Mouse (Mus musculus) lung, postnatal 0 days (tissue): ENCODE measurements around the gene Maats1.

Experiments
- CTCF ChIP-seq: IDR thresholded peaks from 2 replicates; pipeline ENCODE4 v1.5.1; 2016; ENCODE audit warnings: antibody characterized with exemption, mild to moderate bottlenecking
- EP300 ChIP-seq: IDR thresholded peaks from 2 replicates; pipeline ENCODE4 v1.6.1; 2016; ENCODE audit warnings: antibody characterized with exemption, mild to moderate bottlenecking, control low read depth

DNA sequence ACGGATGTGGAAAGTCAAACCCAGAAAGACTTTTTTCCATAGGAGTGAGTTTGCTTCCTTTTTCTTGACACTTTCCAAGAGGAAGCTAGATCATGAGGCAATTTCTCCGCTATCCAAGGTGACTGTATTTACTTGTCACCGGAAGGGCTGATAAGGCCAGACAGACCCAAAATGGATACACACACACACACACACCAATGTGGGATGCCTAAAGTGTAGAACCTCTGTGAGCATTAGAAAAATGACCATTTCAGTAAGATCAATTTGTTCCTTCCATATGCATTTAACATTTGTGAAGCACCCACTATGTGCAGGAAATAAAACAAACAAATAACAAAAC is 21.3 kb upstream of the Maats1 start:
- TF ChIP-seq CTCF (no peak), EP300 (no peak)
